Mouse (Mus musculus) C2C12 (cell line): ENCODE measurements around the gene Ppp6c. TPM values are rescaled to one million over a fixed set of nuclear protein-coding genes. Genes with fewer than 3 reads are reported as not detected.
A peak's percentile ranks its signal among the peaks of the same experiment; 100 is the strongest.

Source experiments
- H3K27me3 ChIP-seq: one replicate; pipeline ENCODE4 v1.6.1; 2011; ENCODE audit not compliant: control insufficient read depth, insufficient read depth, insufficient read length
- H3K36me3 ChIP-seq: one replicate; pipeline ENCODE4 v1.6.1; 2011; ENCODE audit not compliant: control insufficient read depth, insufficient read depth
- H3K4me3 ChIP-seq: one replicate; pipeline ENCODE4 v1.5.1; 2011; ENCODE audit warnings: mild to moderate bottlenecking, control low read depth; ENCODE audit not compliant: poor library complexity, insufficient read depth, severe bottlenecking
- H3K79me2 ChIP-seq: one replicate; pipeline ENCODE4 v1.6.1; 2011; ENCODE audit not compliant: control insufficient read depth, insufficient read depth
- H3K79me3 ChIP-seq: one replicate; pipeline ENCODE4 v1.6.1; 2011; ENCODE audit warnings: low read depth, control low read depth
- H3ac ChIP-seq: one replicate; pipeline ENCODE3; 2011; ENCODE audit warnings: low read depth; ENCODE audit not compliant: control insufficient read depth, insufficient read length
- CEBPB ChIP-seq: IDR thresholded peaks from one replicate; pipeline ENCODE4 v1.6.1; 2011; ENCODE audit warnings: low read depth, mild to moderate bottlenecking, control low read depth, moderate library complexity
- CTCF ChIP-seq: IDR thresholded peaks from one replicate; pipeline ENCODE4 v1.5.1; 2011; ENCODE audit not compliant: control insufficient read depth, insufficient read depth, insufficient read length
- FOSL1 ChIP-seq: IDR thresholded peaks from one replicate; pipeline ENCODE4 v1.8.0; 2011; ENCODE audit warnings: mild to moderate bottlenecking, low read length; ENCODE audit not compliant: poor library complexity, insufficient read depth, severe bottlenecking
- MAX ChIP-seq: IDR thresholded peaks from one replicate; pipeline ENCODE4 v1.6.1; 2011; ENCODE audit warnings: mild to moderate bottlenecking, control low read depth
- MYOD1 ChIP-seq: IDR thresholded peaks from one replicate; pipeline ENCODE4 v1.6.1; 2011; ENCODE audit warnings: low read depth; ENCODE audit not compliant: control insufficient read depth, insufficient read length
- MYOG ChIP-seq: IDR thresholded peaks from one replicate; pipeline ENCODE4 v1.6.1; 2011; ENCODE audit not compliant: control insufficient read depth, insufficient read length; ENCODE audit errors: extremely low read depth
- USF1 ChIP-seq: IDR thresholded peaks from one replicate; pipeline ENCODE4 v1.6.1; 2011; ENCODE audit warnings: low read depth, mild to moderate bottlenecking, control low read depth, moderate library complexity
- polyA plus RNA-seq: library from polyadenylated mRNA; unstranded; fragments of >200 nt; fragmentation: generic; extraction: Trizol; gene quantifications from one replicate; pipeline ENCODE4 v1.2.1, GENCODE M21; 2012; ENCODE audit warnings: missing spikeins

The Ppp6c gene
- polyA plus RNA-seq, 1 experiment, result 29.8 TPM

GRCm38 (mm10) chr2:39190561-39191056 is 35.6 kb downstream of the Ppp6c start, which contains the start of gene Scai:
Gene Scai, minus strand, starts transcription at chr2:39190734.
- TF ChIP-seq MYOD1 (no peak), CTCF (peak; percentile 70)
- H3K4me3 ChIP-seq, result peak within 1 kb of the TSS; percentile 74
- no peaks in the 10 kb centered on the region for H3K79me3 ChIP-seq
- H3ac ChIP-seq, result peak within 1 kb of the TSS; percentile 86
- no peaks in the 10 kb centered on the region for H3K27me3 ChIP-seq
- H3K36me3 ChIP-seq, result no peaks in the 10 kb centered on the region
- no peaks in the 10 kb centered on the region for H3K79me2 ChIP-seq

DNA sequence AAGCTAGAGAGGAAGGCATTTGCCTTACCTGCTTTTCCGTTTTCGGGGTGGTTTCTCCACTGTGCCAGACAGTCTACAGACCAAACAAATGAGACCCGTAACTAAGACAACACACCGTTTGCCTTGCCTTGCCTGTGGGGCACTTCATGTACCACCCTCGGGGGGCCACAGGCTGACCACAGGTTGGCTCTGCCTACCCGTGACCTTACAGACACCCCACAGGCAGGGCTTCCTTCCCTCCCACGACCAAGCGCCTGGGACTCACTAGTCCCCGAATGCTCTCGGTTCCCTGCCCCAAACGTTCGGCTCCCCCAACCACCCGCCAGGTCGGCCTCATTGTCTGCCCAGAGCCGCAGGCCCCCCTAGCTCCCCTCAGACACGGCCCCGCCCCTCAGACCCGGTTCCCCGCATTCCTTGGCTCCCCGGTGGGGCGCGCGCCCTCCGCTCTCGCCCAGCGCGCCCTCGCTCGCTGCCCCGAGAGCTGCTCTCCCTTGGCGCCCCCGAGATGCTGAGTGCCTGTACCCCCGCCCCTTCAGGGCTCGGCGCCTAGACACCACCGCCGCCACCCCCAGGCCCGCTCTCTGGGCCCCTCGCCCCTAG is 36.2 kb downstream of the Ppp6c start:
- no peak for TF ChIP-seq FOSL1
- TF ChIP-seq USF1, result no peak
- no peak for TF ChIP-seq MAX
- no peak for TF ChIP-seq MYOD1
- no peak for TF ChIP-seq CTCF
- TF ChIP-seq CEBPB, result no peak
- no peak for TF ChIP-seq MYOG
- Histone ChIP-seq H3ac (peak overlapping the region; percentile 86), H3K27me3 (no peaks in the 10 kb centered on the region)

GRCm38 (mm10) chr2:39185942-39186341 is 40.3 kb downstream of the Ppp6c start:
- no peak overlapping the region for H3K4me3 ChIP-seq
- H3K79me2 ChIP-seq, result no peaks in the 10 kb centered on the region
- H3ac ChIP-seq, result no peak overlapping the region
- H3K79me3 ChIP-seq, result no peaks in the 10 kb centered on the region
- peaks cover 7% of the 10 kb centered on the region for H3K36me3 ChIP-seq
- TF ChIP-seq MAX (no peak), FOSL1 (no peak), MYOG (no peak), USF1 (no peak), MYOD1 (no peak), CTCF (no peak), CEBPB (no peak)
- no peaks in the 10 kb centered on the region for H3K27me3 ChIP-seq

More for the DNA sequence above, 36.2 kb downstream of the Ppp6c start:
- Histone ChIP-seq H3K36me3 (no peaks in the 10 kb centered on the region), H3K79me2 (no peaks in the 10 kb centered on the region), H3K79me3 (no peaks in the 10 kb centered on the region), H3K4me3 (peak overlapping the region; percentile 74)

DNA sequence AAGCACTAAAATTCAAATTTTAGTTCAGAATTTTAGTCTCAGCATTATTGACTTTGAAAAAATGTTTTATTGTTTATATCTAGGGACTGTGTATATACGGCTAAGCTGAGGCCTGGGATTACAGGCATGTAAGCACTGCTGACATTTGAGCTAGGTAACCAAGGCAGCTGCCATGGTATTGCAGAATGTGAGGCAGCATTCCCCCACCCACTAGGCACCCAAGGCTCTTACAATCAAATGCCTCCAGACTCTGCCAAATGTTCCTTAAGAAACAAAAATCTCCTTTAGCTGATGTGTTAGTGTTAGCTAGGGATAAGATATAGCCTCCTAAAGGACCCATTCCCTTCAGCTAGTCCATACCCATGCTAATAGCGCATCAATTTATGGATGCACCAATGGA is 42.7 kb downstream of the Ppp6c start:
- Histone ChIP-seq H3K79me3 (no peaks in the 10 kb centered on the region), H3K27me3 (no peaks in the 10 kb centered on the region), H3K4me3 (no peak overlapping the region), H3K79me2 (no peaks in the 10 kb centered on the region), H3ac (no peak overlapping the region), H3K36me3 (peaks cover 7% of the 10 kb centered on the region)
- TF ChIP-seq MYOD1 (no peak), MYOG (no peak), FOSL1 (no peak), USF1 (no peak), CTCF (no peak), MAX (no peak), CEBPB (no peak)

GRCm38 (mm10) chr2:39160996-39161395 is 65.3 kb downstream of the Ppp6c start:
- H3K4me3 ChIP-seq, result no peak overlapping the region
- no peaks in the 10 kb centered on the region for H3K79me3 ChIP-seq
- TF ChIP-seq USF1 (no peak), CTCF (no peak)
- no peaks in the 10 kb centered on the region for H3K36me3 ChIP-seq
- H3K79me2 ChIP-seq, result no peaks in the 10 kb centered on the region
- H3K27me3 ChIP-seq, result no peaks in the 10 kb centered on the region
- H3ac ChIP-seq, result no peak overlapping the region

DNA sequence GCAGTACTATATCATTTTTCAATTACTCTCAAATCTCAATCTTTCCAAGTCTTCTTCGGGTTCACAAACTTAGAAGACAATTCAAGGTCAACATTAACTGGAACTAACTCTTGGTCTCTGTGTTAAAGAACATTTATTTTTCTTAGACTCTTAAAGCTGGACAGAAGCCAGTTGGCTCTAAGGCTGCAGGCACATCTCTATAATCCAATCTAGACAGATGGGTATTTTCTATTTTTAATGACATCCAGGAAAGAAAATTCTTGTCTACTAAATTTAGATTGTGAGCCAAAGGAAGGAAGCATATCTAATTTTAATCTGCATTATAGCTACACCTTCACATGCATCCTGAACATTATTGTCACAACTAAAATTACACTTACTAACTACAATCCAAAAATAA is 68.3 kb downstream of the Ppp6c start:
- Histone ChIP-seq H3ac (no peak overlapping the region), H3K79me3 (no peaks in the 10 kb centered on the region), H3K4me3 (no peak overlapping the region), H3K36me3 (no peaks in the 10 kb centered on the region), H3K27me3 (no peaks in the 10 kb centered on the region), H3K79me2 (no peaks in the 10 kb centered on the region)
- TF ChIP-seq MAX (no peak), CTCF (no peak), FOSL1 (no peak), MYOG (no peak), CEBPB (no peak), USF1 (no peak), MYOD1 (no peak)
